Mouse (Mus musculus): ENCODE measurements at regions not wholly inside any gene's neighbourhood (a gene's known extent, or its start where the extent isn't known, plus 50 kb on each side); places are given as distances from the start of the nearest gene placed in this dataset.

DNA sequence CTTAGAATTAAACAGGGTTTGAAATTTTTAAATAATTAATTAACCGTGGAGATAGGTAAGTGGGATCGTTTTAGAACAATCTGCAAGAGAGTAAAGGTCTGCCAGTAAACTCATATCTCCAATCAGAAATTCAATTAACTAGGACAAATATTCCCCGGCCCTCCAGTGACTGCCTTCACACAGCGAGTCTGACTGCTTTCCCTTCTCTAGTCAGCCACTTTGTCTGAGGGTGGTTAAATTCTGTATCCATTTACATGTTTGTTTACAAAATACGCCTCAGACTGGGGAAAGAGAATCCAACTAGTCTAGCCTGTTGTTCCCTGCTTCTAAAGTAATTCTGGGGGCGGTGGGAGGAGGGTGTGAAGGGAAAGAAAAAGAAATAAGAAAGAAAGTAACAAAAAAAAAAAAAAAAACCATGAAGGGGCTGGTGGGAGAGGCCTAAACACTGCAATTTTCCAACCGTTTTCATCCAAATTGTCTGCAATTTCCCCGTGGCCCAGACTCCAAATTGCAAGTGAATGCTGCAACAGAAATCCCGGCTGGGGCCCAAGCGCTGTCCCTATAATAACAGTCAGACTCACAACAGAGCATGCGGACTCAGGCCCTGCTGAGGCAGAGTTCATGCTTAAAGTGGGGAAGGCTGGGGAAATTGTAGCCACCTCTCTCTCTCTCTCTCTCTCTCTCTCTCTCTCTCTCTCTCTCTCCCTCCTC lies 336.3 kb downstream of the Gm9195 start:
- Histone ChIP-seq H3K27me3 (ENCODE audit: insufficient read depth, low read length) (peaks cover 2% of the 10 kb centered on the region; the same call in 1 of the 2 replicates), H3K36me3 (ENCODE audit: insufficient read depth, low read length) (no peaks in the 10 kb centered on the region), H3K4me1 (replicated peaks; ENCODE audit: low read depth, low read length) (peaks cover 8% of the 10 kb centered on the region), H3K9me3 (ENCODE audit: low read length) (no peaks in the 10 kb centered on the region), H3K4me3 (replicated peaks; ENCODE audit: low read length) (no peak overlapping the region)
- no peak for TF ChIP-seq CTCF (conservative IDR thresholded peaks at IDR 0.05; ENCODE audit: low read length)
- no peak for TF ChIP-seq POU5F1 (IDR thresholded peaks at IDR 0.05; ENCODE audit: borderline replicate concordance, low read length)
- TF ChIP-seq NANOG (IDR thresholded peaks at IDR 0.05; ENCODE audit: borderline replicate concordance, low read length): no peak

DNA sequence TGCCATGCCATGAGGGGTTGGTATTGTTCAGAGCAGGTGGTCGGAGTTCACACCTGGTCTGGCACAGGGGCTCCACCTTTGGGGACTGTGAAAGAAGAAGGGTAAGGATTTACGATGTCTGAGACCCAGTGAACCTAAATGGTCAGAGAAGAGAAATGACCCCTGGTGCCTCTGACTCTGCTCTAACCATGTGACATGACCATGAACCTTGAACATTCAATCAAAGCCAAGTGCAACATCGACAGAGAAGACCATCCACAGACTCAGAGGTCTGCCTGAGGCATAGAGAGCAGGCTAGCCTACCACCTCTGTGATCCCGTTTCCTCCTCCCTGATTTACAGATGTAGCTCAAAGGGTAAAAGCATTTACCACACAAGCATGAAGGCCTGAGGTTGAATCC lies 340.0 kb downstream of the Gm9195 start:
- Histone ChIP-seq H3K4me1 (replicated peaks; ENCODE audit: low read depth, low read length) (peaks cover 7% of the 10 kb centered on the region; the same call in 1 of the 2 replicates), H3K27me3 (ENCODE audit: insufficient read depth, low read length) (no peaks in the 10 kb centered on the region; the same call in 1 of the 2 replicates), H3K36me3 (ENCODE audit: insufficient read depth, low read length) (no peaks in the 10 kb centered on the region), H3K9me3 (ENCODE audit: low read length) (no peaks in the 10 kb centered on the region), H3K4me3 (replicated peaks; ENCODE audit: low read length) (no peak overlapping the region)
- TF ChIP-seq NANOG (IDR thresholded peaks at IDR 0.05; ENCODE audit: borderline replicate concordance, low read length): no peak
- no peak for TF ChIP-seq POU5F1 (IDR thresholded peaks at IDR 0.05; ENCODE audit: borderline replicate concordance, low read length)
- no peak for TF ChIP-seq CTCF (conservative IDR thresholded peaks at IDR 0.05; ENCODE audit: low read length)

DNA sequence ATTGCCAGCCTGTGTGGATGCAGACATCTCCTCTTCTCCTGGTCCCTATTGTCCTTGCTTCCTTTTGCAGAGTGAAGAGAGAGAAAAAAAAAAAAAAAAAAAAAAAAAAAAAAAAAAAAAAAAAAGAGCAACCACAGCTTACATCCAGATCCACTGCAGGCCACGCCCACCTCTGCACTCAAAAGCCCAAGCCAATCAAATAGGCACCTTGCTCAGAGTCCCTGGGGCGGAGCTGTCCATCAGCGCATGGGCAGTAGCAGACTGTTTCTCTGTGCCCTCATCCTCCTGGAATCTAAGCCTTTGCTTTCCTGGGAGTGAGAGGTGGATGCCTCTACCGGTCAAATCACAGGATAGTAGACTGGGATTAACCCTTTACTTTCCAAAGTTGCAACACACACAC lies 342.2 kb downstream of the Gm9195 start:
- no peak overlapping the region for H3K4me3 ChIP-seq (replicated peaks; ENCODE audit: low read length)

DNA sequence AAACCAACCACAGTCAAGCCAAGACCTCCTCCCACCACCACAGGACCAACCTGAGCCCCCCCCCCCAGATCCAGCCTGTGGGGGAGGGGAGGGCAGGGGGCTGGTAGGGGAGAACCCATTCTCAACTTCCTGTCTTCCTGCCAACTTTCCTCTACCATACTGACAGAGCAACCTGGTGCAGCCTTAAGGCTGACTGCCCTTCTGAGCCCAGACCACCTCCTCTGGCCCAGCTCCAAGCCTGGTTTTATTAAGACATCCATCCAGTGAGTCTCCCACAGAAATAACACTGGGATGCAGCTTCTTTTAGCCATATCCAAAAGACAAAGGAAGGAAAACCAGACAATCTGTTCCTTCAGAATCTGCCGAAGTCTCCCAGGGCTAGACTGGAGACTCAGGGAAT lies 342.8 kb downstream of the Gm9195 start:
- Histone ChIP-seq H3K27me3 (ENCODE audit: insufficient read depth, low read length) (no peaks in the 10 kb centered on the region), H3K36me3 (ENCODE audit: insufficient read depth, low read length) (no peaks in the 10 kb centered on the region), H3K4me3 (replicated peaks; ENCODE audit: low read length) (no peak overlapping the region), H3K9me3 (ENCODE audit: low read length) (no peaks in the 10 kb centered on the region), H3K4me1 (replicated peaks; ENCODE audit: low read depth, low read length) (peaks cover 7% of the 10 kb centered on the region; the same call in 1 of the 2 replicates)
- no peak for TF ChIP-seq CTCF (conservative IDR thresholded peaks at IDR 0.05; ENCODE audit: low read length)

More for the DNA sequence above, 342.2 kb downstream of the Gm9195 start:
- H3K9me3 ChIP-seq (ENCODE audit: low read length): no peaks in the 10 kb centered on the region
- peaks cover 7% of the 10 kb centered on the region; the same call in 1 of the 2 replicates for H3K4me1 ChIP-seq (replicated peaks; ENCODE audit: low read depth, low read length)
- H3K36me3 ChIP-seq (ENCODE audit: insufficient read depth, low read length): no peaks in the 10 kb centered on the region
- H3K27me3 ChIP-seq (ENCODE audit: insufficient read depth, low read length): no peaks in the 10 kb centered on the region
- TF ChIP-seq NANOG (IDR thresholded peaks at IDR 0.05; ENCODE audit: borderline replicate concordance, low read length): no peak
- no peak for TF ChIP-seq CTCF (conservative IDR thresholded peaks at IDR 0.05; ENCODE audit: low read length)
- no peak for TF ChIP-seq POU5F1 (IDR thresholded peaks at IDR 0.05; ENCODE audit: borderline replicate concordance, low read length)

DNA sequence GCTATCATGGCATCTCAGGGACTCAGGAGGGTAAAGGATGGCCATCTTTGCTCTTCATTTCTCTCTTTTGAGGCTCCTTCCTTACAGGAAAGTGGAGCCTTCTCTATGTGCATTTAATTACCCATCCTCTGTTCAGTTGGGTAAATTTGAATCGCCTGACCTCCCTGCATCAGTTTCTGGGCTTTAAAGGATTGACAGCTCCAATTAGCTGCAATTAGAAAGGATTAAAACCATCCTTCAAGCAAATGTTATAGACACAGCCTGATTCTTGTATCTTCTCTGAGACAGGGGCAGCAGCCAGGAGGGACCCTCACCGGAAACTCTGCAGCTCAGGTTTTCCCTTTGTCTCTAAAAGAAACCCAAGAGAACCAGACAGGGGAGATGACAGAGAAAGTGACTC lies 345.3 kb downstream of the Gm9195 start:
- no peak for TF ChIP-seq POU5F1 (IDR thresholded peaks at IDR 0.05; ENCODE audit: borderline replicate concordance, low read length)
- no peak for TF ChIP-seq CTCF (conservative IDR thresholded peaks at IDR 0.05; ENCODE audit: low read length)
- TF ChIP-seq NANOG (IDR thresholded peaks at IDR 0.05; ENCODE audit: borderline replicate concordance, low read length): no peak
- Histone ChIP-seq H3K36me3 (ENCODE audit: insufficient read depth, low read length) (no peaks in the 10 kb centered on the region), H3K9me3 (ENCODE audit: low read length) (no peaks in the 10 kb centered on the region), H3K4me3 (replicated peaks; ENCODE audit: low read length) (no peak overlapping the region), H3K4me1 (replicated peaks; ENCODE audit: low read depth, low read length) (peaks cover 7% of the 10 kb centered on the region; the same call in 1 of the 2 replicates), H3K27me3 (ENCODE audit: insufficient read depth, low read length) (no peaks in the 10 kb centered on the region)

DNA sequence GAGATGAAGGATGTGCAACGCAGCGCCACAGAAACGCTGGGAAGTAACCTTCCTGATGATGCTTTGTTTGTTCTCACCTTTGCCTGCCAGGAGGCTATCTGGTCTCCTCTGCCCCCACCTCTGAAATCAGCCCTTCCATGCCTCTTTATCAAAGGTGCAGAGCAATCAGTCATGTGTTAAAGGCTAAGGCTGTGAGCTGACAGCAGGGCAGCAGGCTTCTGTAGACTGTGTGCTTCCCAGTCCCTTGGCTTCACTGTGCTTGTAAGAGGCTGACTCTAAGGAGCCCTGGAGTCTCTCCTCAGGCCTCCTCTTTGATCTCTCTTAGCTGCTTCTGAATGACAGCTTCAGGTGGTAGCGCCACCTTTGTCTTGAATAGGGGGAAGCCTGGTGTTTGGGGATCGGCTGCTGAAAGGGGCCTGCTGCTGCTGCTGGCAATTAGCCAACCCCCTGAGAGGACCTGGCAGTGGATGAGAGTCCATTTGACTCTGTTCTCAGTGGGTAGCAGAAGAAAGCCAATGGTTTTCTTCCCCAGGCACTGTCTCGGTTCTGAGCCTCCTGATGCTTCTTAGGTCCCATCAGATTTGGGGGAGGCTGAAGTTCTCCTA lies 348.7 kb downstream of the Gm9195 start:
- peaks cover 9% of the 10 kb centered on the region for H3K9me3 ChIP-seq (ENCODE audit: low read length)
- no peak overlapping the region for H3K4me3 ChIP-seq (replicated peaks; ENCODE audit: low read length)
- no peaks in the 10 kb centered on the region for H3K36me3 ChIP-seq (ENCODE audit: insufficient read depth, low read length)
- TF ChIP-seq NANOG (IDR thresholded peaks at IDR 0.05; ENCODE audit: borderline replicate concordance, low read length) (no peak), CTCF (conservative IDR thresholded peaks at IDR 0.05; ENCODE audit: low read length) (no peak), POU5F1 (IDR thresholded peaks at IDR 0.05; ENCODE audit: borderline replicate concordance, low read length) (no peak)
- no peaks in the 10 kb centered on the region for H3K4me1 ChIP-seq (replicated peaks; ENCODE audit: low read depth, low read length)
- H3K27me3 ChIP-seq (ENCODE audit: insufficient read depth, low read length): no peaks in the 10 kb centered on the region

DNA sequence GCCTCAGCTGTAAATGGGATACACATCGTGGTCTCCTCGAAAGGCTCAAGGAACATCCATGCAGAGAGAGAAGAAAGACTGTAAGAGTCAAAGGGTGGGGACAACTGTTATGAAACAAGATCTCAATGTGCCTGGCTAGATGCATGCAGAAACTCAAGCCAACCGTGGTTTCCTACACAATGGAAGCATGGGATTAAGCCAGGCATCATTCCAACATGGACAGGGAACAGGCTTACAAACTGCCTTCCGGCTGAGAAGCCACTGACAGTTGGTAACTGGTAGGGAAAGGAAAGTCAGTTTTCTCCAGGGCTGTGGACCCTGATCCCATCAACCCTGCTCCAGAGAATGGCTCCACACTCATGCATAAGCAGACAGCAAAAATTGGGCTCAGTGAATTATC lies 350.5 kb downstream of the Gm9195 start:
- no peaks in the 10 kb centered on the region for H3K36me3 ChIP-seq (ENCODE audit: insufficient read depth, low read length)
- peaks cover 9% of the 10 kb centered on the region for H3K9me3 ChIP-seq (ENCODE audit: low read length)
- no peaks in the 10 kb centered on the region for H3K4me1 ChIP-seq (replicated peaks; ENCODE audit: low read depth, low read length)
- no peaks in the 10 kb centered on the region for H3K27me3 ChIP-seq (ENCODE audit: insufficient read depth, low read length)
- TF ChIP-seq POU5F1 (IDR thresholded peaks at IDR 0.05; ENCODE audit: borderline replicate concordance, low read length): no peak
- TF ChIP-seq NANOG (IDR thresholded peaks at IDR 0.05; ENCODE audit: borderline replicate concordance, low read length): no peak
- TF ChIP-seq CTCF (conservative IDR thresholded peaks at IDR 0.05; ENCODE audit: low read length): no peak
- H3K4me3 ChIP-seq (replicated peaks; ENCODE audit: low read length): no peak overlapping the region

DNA sequence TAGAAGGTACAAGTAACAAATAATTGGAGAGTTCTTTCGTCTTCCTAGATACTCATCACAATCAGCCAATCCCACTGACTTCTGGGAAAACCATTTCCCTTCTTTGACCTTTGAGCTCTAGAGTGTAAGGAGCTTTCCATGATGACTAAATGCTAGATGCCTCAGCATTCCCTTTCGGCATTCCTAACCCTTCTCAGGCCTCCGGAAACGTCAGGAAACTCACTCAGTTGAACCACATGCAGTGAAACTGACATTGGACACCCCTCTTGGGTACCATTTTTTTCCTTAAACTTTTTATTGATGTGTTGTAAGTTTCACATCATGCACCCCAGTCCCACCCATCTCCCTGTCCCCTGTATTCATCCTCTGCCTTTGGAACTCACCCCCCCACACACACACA lies 361.5 kb downstream of the Gm9195 start:
- Histone ChIP-seq H3K4me1 (replicated peaks; ENCODE audit: low read depth, low read length) (no peaks in the 10 kb centered on the region), H3K9me3 (ENCODE audit: low read length) (no peaks in the 10 kb centered on the region), H3K27me3 (ENCODE audit: insufficient read depth, low read length) (no peaks in the 10 kb centered on the region), H3K36me3 (ENCODE audit: insufficient read depth, low read length) (no peaks in the 10 kb centered on the region), H3K4me3 (replicated peaks; ENCODE audit: low read length) (no peak overlapping the region)
- TF ChIP-seq NANOG (IDR thresholded peaks at IDR 0.05; ENCODE audit: borderline replicate concordance, low read length): no peak
- no peak for TF ChIP-seq CTCF (conservative IDR thresholded peaks at IDR 0.05; ENCODE audit: low read length)
- no peak for TF ChIP-seq POU5F1 (IDR thresholded peaks at IDR 0.05; ENCODE audit: borderline replicate concordance, low read length)

All from E14TG2a.4 (cell line).